Mouse (Mus musculus) kidney, adult 2 months (tissue): Measurements from ENCODE around the gene Gpr19. TPM values are rescaled to one million over a fixed set of nuclear protein-coding genes. Genes with fewer than 3 reads are reported as not detected.

Experiments used
- DNase-seq: peaks from one replicate; pipeline ENCODE4 v3.0.0; 2021
- H3K27ac ChIP-seq: fragments of 200-500 bp; 2 replicates; pipeline ENCODE4 v1.5.1; 2012; ENCODE audit warnings: low read depth, low read length, control low read depth, inconsistent platforms; ENCODE audit not compliant: insufficient read depth
- H3K27me3 ChIP-seq: fragments of 200-500 bp; replicated peaks from 2 replicates; pipeline ENCODE4 v1.6.1; 2012; ENCODE audit warnings: mild to moderate bottlenecking, moderate library complexity, low read length, inconsistent platforms; ENCODE audit not compliant: control insufficient read depth, insufficient read depth
- H3K36me3 ChIP-seq: fragments of 200-500 bp; 2 replicates; pipeline ENCODE4 v1.6.1; 2012; ENCODE audit warnings: mild to moderate bottlenecking, moderate library complexity, low read length, inconsistent platforms; ENCODE audit not compliant: control insufficient read depth, insufficient read depth
- H3K4me1 ChIP-seq: fragments of 200-500 bp; 2 replicates; pipeline ENCODE4 v1.6.1; 2011; ENCODE audit warnings: low read length; ENCODE audit not compliant: control insufficient read depth, insufficient read depth
- H3K4me3 ChIP-seq: fragments of 200-500 bp; 2 replicates; pipeline ENCODE4 v1.5.1; 2011; ENCODE audit warnings: mild to moderate bottlenecking, low read depth, low read length, control low read depth; ENCODE audit not compliant: insufficient read depth
- CTCF ChIP-seq: fragments of 200-500 bp; conservative IDR thresholded peaks from 2 replicates; pipeline ENCODE4 v1.5.1; 2011; ENCODE audit warnings: low read depth, mild to moderate bottlenecking, control low read depth, low read length, moderate library complexity, mixed read lengths; ENCODE audit not compliant: insufficient read depth, insufficient read length
- POLR2A ChIP-seq: fragments of 200-500 bp; IDR thresholded peaks from one replicate; pipeline ENCODE4 v1.6.1; 2011; ENCODE audit warnings: low read depth, low read length, control low read depth
- whole genome bisulfite sequencing: fragments of 180-500 bp; shearing (Covaris S2); methylation state at CpG from one replicate; pipeline ENCODE4 v1.1.7; 2018; 5-methylcytosine and 5-hydroxymethylcytosine counted together
- polyA plus RNA-seq: library from polyadenylated mRNA; depleted of rRNA; stranded (reverse); fragments of >200 nt; gene quantifications from 2 replicates; pipeline ENCODE4 v1.2.3, GENCODE M21; 2012

Gene Gpr19
- polyA plus RNA-seq, 1 experiment: 6.4 TPM

DNA sequence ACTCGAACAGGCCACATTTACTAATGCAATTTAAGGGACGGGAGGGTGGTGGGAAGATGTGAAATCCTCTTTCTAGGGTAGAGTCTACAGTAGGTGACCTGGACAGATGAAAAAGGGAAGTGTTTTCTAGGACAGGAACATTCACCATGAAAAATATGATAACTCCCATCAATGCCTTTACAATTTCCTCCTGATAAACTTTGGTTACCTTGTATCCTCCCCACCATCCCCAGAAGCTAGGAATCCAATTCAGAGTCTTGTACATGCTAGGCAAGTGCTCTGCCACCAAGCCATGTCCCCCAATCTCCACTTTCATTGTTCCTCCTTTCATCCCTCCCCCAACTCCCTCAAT lies 34.8 kb upstream of the Gpr19 start:
- 23% methylated on average over 2 of the region's 2 CpGs for WGBS
- H3K27me3 ChIP-seq: no peaks in the 10 kb centered on the region
- no peak for DNase-seq
- H3K36me3 ChIP-seq: no peaks in the 10 kb centered on the region
- H3K4me3 ChIP-seq: no peak overlapping the region
- no peak overlapping the region for H3K27ac ChIP-seq
- no peak for TF ChIP-seq POLR2A
- no peak for TF ChIP-seq CTCF
- H3K4me1 ChIP-seq: peaks cover 6% of the 10 kb centered on the region; the same call in 1 of the 2 replicates

- WGBS: 18% methylated on average over 12 of the region's 12 CpGs
These were observed 34.3 kb upstream of the Gpr19 start for GRCm38 (mm10) chr6:134932486-134933206.

DNA sequence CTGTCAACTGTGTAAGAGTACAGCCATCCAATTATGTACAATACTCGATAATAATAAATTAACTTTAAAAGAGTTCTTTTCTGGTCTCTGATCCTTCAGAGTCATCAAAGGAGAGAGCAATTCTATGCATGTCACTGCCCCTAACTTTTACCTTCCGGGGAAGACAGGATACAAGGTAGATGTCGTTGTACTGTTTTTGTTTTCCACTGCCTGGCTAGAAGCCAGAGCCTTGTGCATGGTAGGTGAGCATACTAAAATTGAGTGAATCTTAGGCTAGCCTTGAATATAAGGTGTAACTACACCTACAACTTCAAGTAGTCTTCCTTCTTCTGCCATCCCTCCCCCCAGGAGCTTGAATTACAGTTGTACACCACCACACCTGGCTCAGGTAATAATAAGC lies 32.8 kb upstream of the Gpr19 start:
- TF ChIP-seq CTCF: no peak
- H3K27me3 ChIP-seq: no peaks in the 10 kb centered on the region
- no peak for DNase-seq
- H3K4me3 ChIP-seq: no peak overlapping the region
- WGBS: 41% methylated on average over 3 of the region's 3 CpGs
- no peak overlapping the region for H3K27ac ChIP-seq
- no peaks in the 10 kb centered on the region for H3K36me3 ChIP-seq
- peaks cover 6% of the 10 kb centered on the region; the same call in 1 of the 2 replicates for H3K4me1 ChIP-seq

More at GRCm38 (mm10) chr6:134932486-134933206, 34.3 kb upstream of the Gpr19 start:
- Histone ChIP-seq H3K27ac (peak overlapping the region; percentile 69; the same call in 1 of the 2 replicates), H3K27me3 (no peaks in the 10 kb centered on the region), H3K4me3 (no peak overlapping the region), H3K4me1 (peaks cover 6% of the 10 kb centered on the region; the same call in 1 of the 2 replicates), H3K36me3 (no peaks in the 10 kb centered on the region)
- no peak for TF ChIP-seq POLR2A
- TF ChIP-seq CTCF: no peak
- DNase-seq: peak; percentile 31

- Histone ChIP-seq H3K4me3 (no peak overlapping the region), H3K27me3 (no peaks in the 10 kb centered on the region), H3K4me1 (peaks cover 6% of the 10 kb centered on the region; the same call in 1 of the 2 replicates), H3K27ac (no peak overlapping the region), H3K36me3 (no peaks in the 10 kb centered on the region)
- TF ChIP-seq POLR2A (no peak), CTCF (no peak)
- no peak for DNase-seq
- 77% methylated on average over 7 of the region's 7 CpGs for WGBS
These were observed 32.0 kb upstream of the Gpr19 start for GRCm38 (mm10) chr6:134930383-134930782.

GRCm38 (mm10) chr6:134929926-134930325 lies 31.5 kb upstream of the Gpr19 start:
- Histone ChIP-seq H3K27ac (no peak overlapping the region), H3K36me3 (no peaks in the 10 kb centered on the region), H3K4me3 (no peak overlapping the region), H3K4me1 (peaks cover 6% of the 10 kb centered on the region; the same call in 1 of the 2 replicates), H3K27me3 (no peaks in the 10 kb centered on the region)
- no peak for DNase-seq
- WGBS: 46% methylated on average over 4 of the region's 4 CpGs
- TF ChIP-seq CTCF (no peak), POLR2A (no peak)

DNA sequence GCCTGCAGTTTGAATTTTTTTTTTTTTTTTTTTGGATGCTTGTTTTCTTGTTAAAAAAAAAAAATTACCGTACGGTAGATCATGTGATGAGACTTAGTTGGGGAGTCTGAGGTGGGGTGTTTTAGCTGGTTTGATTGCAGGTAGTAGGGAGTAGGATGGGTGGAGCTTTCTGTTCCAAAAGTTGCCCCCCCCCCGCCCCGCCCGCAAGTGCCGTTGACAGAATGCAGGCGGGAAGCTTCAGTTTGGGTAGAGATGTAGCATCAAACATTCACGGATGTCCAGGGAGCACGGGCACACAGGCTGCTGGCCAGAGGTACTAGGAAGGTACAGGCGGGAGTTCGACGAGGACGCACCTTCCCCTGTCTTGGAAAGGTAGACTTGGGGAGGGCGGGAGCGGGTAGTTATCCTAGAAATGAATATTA lies 30.5 kb upstream of the Gpr19 start:
- DNase-seq: peak; percentile 54
- H3K4me1 ChIP-seq: peaks cover 6% of the 10 kb centered on the region; the same call in 1 of the 2 replicates
- peaks cover 1% of the 10 kb centered on the region; the same call in 1 of the 2 replicates for H3K36me3 ChIP-seq
- H3K27ac ChIP-seq: peak overlapping the region; percentile 71
- TF ChIP-seq POLR2A: no peak
- no peak for TF ChIP-seq CTCF
- under 1% methylated on average over 15 of the region's 15 CpGs for WGBS
- H3K4me3 ChIP-seq: peak overlapping the region; percentile 77
- no peaks in the 10 kb centered on the region for H3K27me3 ChIP-seq

- under 1% methylated on average over 63 of the region's 63 CpGs for WGBS
- Histone ChIP-seq H3K4me1 (peaks cover 6% of the 10 kb centered on the region; the same call in 1 of the 2 replicates), H3K27ac (peak overlapping the region; percentile 93), H3K27me3 (no peaks in the 10 kb centered on the region), H3K36me3 (peaks cover 1% of the 10 kb centered on the region; the same call in 1 of the 2 replicates), H3K4me3 (peak overlapping the region; percentile 73)
- peak; percentile 97 for DNase-seq
- peak; percentile 93 for TF ChIP-seq POLR2A
- no peak for TF ChIP-seq CTCF
These were observed 29.9 kb upstream of the Gpr19 start for GRCm38 (mm10) chr6:134928096-134928888.
